Mouse (Mus musculus): Measurements from ENCODE around the gene Wdr34. TPM values are rescaled to one million over a fixed set of nuclear protein-coding genes. Genes with fewer than 3 reads are reported as not detected.
A peak's percentile ranks its signal among the peaks of the same experiment; 100 is the strongest.
"Not testable (repeated sequence)": the region's sequence is repeated elsewhere in the genome, so short reads cannot be mapped to it uniquely, and the experiment has no call there.

Wdr34 gene
- polyA plus RNA-seq, 1 experiment from 2014 or later: 85.9 TPM

DNA sequence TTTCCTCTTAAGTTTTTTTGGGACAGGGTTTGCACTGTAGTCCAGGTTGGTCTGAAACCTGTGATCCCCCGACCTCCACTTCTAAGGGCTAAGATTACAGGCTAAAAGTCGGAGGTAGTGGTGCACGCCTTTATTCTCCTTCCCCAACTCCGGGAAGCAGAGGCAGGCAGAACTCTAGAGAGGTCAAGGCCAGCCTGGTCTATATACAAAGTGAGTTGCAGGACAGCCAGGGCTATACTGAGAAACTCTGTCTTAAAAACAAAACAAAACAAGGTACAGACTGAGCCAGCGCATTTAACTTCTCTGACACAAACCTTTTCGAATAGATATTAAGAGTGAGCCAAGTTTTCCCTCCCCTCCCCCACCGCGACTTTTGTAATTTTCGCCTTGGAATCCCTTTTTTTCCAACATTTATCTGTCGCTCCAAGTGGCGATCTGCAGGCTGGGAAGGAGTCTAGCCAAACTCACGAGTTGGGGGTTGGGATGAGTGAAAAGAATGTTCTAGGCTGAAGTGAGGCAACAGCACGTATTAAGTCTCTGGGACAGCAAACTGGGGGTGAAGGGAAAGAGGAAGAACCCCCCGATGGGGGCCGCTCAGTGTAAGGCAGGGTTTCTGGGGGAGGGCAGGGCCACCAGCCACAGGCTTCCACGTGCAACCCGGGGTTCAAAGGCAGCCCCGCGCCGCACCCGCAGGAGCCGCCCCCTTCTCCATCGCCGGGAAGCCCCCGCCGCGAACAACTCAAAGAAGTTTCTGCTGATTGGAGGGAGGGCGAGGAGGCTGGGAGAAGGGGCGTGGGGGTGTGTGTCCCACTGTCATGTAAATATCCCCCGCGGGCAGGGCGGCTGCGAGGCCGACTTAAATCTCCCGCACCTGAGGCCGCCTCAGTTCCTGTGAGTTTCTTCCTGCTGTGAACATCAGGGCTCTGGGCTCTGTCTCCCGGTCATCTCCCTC is 12.8 kb upstream of the Wdr34 start:
- peak overlapping the region; percentile 41 for H3K4me3 ChIP-seq (ENCODE audit: low read depth, low read length)
- no peaks in the 10 kb centered on the region for H3K36me3 ChIP-seq (ENCODE audit: control insufficient read depth, insufficient read depth, low read length)
- H3K27me3 ChIP-seq (ENCODE audit: control insufficient read depth, insufficient read depth, low read depth, low read length): peaks cover 3% of the 10 kb centered on the region; the same call in 1 of the 2 replicates
- peaks cover 20% of the 10 kb centered on the region for H3K4me1 ChIP-seq (ENCODE audit: control insufficient read depth, insufficient read depth, low read length)
- H3K9ac ChIP-seq (ENCODE audit: low read depth, low read length): peak overlapping the region; percentile 52
- peak overlapping the region; percentile 97 for H3K4me2 ChIP-seq (ENCODE audit: low read length)
- WGBS: 8% methylated on average over 37 of the region's 37 CpGs
- H3K27ac ChIP-seq (ENCODE audit: low read length): peak overlapping the region; percentile 73; the same call in 1 of the 2 replicates
- H3K9me3 ChIP-seq (replicated peaks; ENCODE audit: control insufficient read depth, low read length, poor library complexity, severe bottlenecking): no peaks in the 10 kb centered on the region
- no peak for ATAC-seq

DNA sequence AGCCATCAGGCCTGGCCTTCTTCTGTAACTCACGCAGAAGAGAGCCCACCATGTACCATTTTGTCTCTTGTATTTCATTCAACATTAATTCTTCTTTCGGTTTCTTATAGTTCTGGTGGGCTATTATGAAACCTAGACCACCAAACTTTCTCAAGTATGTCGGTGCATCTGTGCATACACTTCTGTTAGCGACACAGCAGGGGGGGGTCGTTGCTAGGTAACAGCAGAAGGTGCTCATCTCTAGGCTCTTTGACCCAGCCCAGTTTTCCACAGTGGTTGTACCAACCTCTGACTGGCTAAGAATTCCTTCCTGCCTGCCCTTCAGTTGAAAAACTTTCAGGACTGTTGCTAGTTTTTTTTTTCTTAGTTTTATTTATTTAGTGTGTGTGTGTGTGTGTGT is 9.7 kb upstream of the Wdr34 start:
- Histone ChIP-seq H3K9ac (ENCODE audit: low read depth, low read length) (no peak overlapping the region), H3K27ac (ENCODE audit: low read length) (no peak overlapping the region), H3K27me3 (ENCODE audit: control insufficient read depth, insufficient read depth, low read depth, low read length) (peaks cover 5% of the 10 kb centered on the region; the same call in 1 of the 2 replicates), H3K4me2 (ENCODE audit: low read length) (no peak overlapping the region), H3K9me3 (replicated peaks; ENCODE audit: control insufficient read depth, low read length, poor library complexity, severe bottlenecking) (no peaks in the 10 kb centered on the region), H3K36me3 (ENCODE audit: control insufficient read depth, insufficient read depth, low read length) (no peaks in the 10 kb centered on the region), H3K4me3 (ENCODE audit: low read depth, low read length) (no peak overlapping the region), H3K4me1 (ENCODE audit: control insufficient read depth, insufficient read depth, low read length) (peaks cover 16% of the 10 kb centered on the region)
- ATAC-seq: no peak
- 26% methylated on average over 5 of the region's 5 CpGs for WGBS

DNA sequence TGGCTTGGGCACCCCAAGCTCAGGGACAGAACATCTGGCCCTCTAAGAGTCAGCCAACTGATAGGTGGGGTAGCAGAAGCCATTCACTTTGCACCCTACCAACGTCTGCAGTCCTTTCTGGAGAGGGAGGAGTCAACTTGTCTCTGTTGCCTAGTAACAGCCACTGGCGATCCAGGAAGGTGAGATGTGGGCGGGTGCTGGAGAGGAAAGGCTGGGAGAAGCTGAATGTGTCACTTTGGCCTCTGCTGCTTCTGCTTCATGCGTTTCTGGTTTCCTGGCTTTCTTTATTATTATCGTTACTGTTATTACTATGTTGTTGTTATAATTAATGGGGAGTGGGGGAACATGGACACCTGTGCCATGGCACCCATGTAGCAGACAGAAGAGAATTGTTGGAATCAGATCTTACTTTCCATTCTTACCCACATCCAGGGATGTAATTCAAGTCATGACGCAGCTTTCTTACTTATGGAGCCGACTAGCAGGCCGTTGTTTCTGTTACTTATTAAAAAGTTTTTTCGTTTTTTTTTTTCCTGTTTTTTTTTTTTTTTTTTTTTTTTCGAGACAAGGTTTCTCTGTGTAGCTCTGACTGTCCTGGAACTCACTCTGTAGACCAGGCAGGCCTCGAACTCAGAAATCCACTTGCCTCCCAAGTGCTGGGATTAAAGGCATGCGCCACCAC is 8.7 kb upstream of the Wdr34 start, which contains the start of gene Set:
TSS of gene Set (plus strand) at position 156 of the 682 bp plus-strand sequence.
- ATAC-seq: 0 out of 2 replicates have a peak, but pooled peaks have one; percentile 45
- WGBS: 44% methylated on average over 12 of the region's 12 CpGs
- H3K27ac ChIP-seq (ENCODE audit: low read length): no peak within 1 kb of the TSS
- H3K27me3 ChIP-seq (ENCODE audit: control insufficient read depth, insufficient read depth, low read depth, low read length): peaks cover 5% of the 10 kb centered on the region; the same call in 1 of the 2 replicates
- no peak within 1 kb of the TSS for H3K4me2 ChIP-seq (ENCODE audit: low read length)
- H3K9me3 ChIP-seq (replicated peaks; ENCODE audit: control insufficient read depth, low read length, poor library complexity, severe bottlenecking): no peaks in the 10 kb centered on the region
- H3K9ac ChIP-seq (ENCODE audit: low read depth, low read length): no peak within 1 kb of the TSS
- H3K4me3 ChIP-seq (ENCODE audit: low read depth, low read length): no peak within 1 kb of the TSS
- no peaks in the 10 kb centered on the region for H3K36me3 ChIP-seq (ENCODE audit: control insufficient read depth, insufficient read depth, low read length)
- H3K4me1 ChIP-seq (ENCODE audit: control insufficient read depth, insufficient read depth, low read length): peaks cover 8% of the 10 kb centered on the region

DNA sequence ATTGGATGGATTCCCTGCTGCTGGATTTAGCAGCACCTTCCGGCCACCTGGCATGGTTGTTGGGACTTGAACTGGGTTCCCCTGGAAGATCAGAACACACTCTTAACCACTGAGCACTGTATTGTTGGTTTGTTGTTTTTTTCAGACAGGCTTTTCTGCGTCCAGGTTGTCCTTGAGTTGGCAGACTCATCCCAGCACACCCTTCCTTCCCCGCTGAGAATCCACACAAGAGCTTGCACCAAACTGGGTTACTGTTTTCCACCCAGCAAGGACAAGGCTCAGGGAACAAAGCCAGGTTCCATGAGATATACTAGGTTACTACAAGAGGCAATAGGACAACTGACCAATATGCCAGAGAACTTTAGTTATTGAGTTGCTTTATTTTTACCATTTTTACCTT is 8.1 kb upstream of the Wdr34 start:
- Histone ChIP-seq H3K27ac (ENCODE audit: low read length) (no peak overlapping the region), H3K4me1 (ENCODE audit: control insufficient read depth, insufficient read depth, low read length) (peaks cover 5% of the 10 kb centered on the region), H3K9ac (ENCODE audit: low read depth, low read length) (no peak overlapping the region), H3K4me3 (ENCODE audit: low read depth, low read length) (no peak overlapping the region), H3K36me3 (ENCODE audit: control insufficient read depth, insufficient read depth, low read length) (no peaks in the 10 kb centered on the region), H3K27me3 (ENCODE audit: control insufficient read depth, insufficient read depth, low read depth, low read length) (peaks cover 5% of the 10 kb centered on the region; the same call in 1 of the 2 replicates), H3K9me3 (replicated peaks; ENCODE audit: control insufficient read depth, low read length, poor library complexity, severe bottlenecking) (no peaks in the 10 kb centered on the region), H3K4me2 (ENCODE audit: low read length) (no peak overlapping the region)
- WGBS: 84% methylated on average over 3 of the region's 3 CpGs
- ATAC-seq: no peak

DNA sequence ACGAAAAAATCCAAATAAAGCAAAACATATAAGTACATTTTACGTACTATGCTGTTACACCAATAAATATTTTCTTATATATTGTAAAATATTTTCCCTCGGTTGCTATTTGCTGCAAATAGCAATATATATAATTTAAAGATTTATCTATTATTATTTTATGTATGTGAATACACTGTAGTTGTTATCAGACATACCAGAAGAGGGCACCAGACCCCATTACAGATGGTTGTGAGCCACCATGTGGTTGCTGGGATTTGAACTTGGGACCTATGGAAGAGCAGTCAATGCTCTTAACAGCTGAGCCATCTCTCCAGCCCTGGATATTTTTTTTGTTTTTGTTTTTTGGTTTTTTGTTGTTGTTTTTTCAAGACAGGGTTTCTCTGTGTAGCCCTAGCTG is 6.6 kb upstream of the Wdr34 start:
- H3K9me3 ChIP-seq (replicated peaks; ENCODE audit: control insufficient read depth, low read length, poor library complexity, severe bottlenecking); H3K4me3 ChIP-seq (ENCODE audit: low read depth, low read length); H3K27ac ChIP-seq (ENCODE audit: low read length); H3K27me3 ChIP-seq (ENCODE audit: control insufficient read depth, insufficient read depth, low read depth, low read length); H3K9ac ChIP-seq (ENCODE audit: low read depth, low read length); H3K4me1 ChIP-seq (ENCODE audit: control insufficient read depth, insufficient read depth, low read length); ATAC-seq; H3K36me3 ChIP-seq (ENCODE audit: control insufficient read depth, insufficient read depth, low read length); H3K4me2 ChIP-seq (ENCODE audit: low read length): not testable (repeated sequence)
- 96% methylated on average over 3 of the region's 3 CpGs for WGBS

DNA sequence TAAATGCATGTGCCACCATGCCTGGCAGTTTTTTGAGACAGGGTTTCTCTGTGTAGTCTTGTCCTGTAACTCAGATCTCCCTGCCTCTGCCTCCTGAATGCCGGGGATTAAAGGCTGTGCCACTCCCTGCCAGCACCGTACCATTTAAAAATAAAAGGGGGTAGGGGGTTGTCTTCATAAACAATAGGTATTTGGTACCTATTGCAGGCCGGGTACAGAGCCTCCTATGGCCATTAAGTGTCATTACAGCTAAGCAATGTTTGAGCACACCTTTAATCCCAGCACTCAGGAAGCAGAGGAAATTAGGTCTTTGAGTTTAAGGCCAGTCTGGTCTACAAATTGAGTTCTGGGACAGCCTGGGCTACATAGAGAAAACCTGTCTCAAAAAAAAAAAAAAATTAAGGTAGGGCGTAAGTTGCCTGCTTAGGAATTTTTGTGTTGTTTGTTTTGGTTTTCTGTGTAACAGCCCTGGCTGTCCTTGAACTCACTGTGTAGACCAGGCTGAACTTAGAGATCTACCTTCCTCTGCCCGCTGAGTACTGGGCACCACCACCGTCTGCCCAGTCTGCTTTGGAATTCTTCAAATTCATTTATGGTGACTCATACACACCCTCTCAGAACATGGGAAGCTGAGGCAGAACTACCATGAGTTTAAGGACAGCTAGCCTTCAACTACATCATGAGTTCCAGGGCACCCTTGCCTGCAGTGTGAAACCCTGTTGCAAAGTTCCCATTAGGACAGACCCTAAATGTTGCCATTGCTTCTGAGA is 3.5 kb upstream of the Wdr34 start:
- H3K36me3 ChIP-seq (ENCODE audit: control insufficient read depth, insufficient read depth, low read length): no peaks in the 10 kb centered on the region
- H3K9me3 ChIP-seq (replicated peaks; ENCODE audit: control insufficient read depth, low read length, poor library complexity, severe bottlenecking): no peaks in the 10 kb centered on the region
- no peak for ATAC-seq
- H3K27me3 ChIP-seq (ENCODE audit: control insufficient read depth, insufficient read depth, low read depth, low read length): 0 out of 2 replicates have a peak, but pooled peaks cover 2% of the 10 kb centered on the region
- no peak overlapping the region for H3K4me2 ChIP-seq (ENCODE audit: low read length)
- no peak overlapping the region for H3K27ac ChIP-seq (ENCODE audit: low read length)
- no peak overlapping the region for H3K9ac ChIP-seq (ENCODE audit: low read depth, low read length)
- H3K4me3 ChIP-seq (ENCODE audit: low read depth, low read length): no peak overlapping the region
- 44% methylated on average over 6 of the region's 6 CpGs for WGBS
- H3K4me1 ChIP-seq (ENCODE audit: control insufficient read depth, insufficient read depth, low read length): peaks cover 10% of the 10 kb centered on the region

DNA sequence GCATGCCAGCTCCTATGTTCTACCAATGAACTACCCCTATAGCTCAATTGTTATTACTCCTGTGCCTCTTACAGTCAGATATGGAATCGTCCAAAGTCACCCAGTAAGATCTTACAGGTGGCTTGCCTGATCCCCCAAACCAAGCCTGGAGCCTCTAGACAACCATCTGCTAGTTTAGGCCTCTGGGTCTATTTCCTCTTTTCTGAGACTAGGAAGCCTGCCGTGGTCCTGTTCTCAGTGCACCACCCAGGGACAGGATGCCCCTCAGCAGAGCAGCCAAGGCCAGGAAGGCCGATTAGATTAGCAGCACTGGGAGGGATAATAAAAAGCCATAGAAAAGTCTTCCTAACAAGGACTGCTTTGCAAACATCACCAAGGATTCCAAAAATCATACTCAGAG is 1.1 kb upstream of the Wdr34 start:
- H3K4me3 ChIP-seq (ENCODE audit: low read depth, low read length): no peak overlapping the region
- 0 out of 2 replicates have a peak, but pooled peaks cover 2% of the 10 kb centered on the region for H3K27me3 ChIP-seq (ENCODE audit: control insufficient read depth, insufficient read depth, low read depth, low read length)
- ATAC-seq: no peak
- no peaks in the 10 kb centered on the region for H3K36me3 ChIP-seq (ENCODE audit: control insufficient read depth, insufficient read depth, low read length)
- H3K27ac ChIP-seq (ENCODE audit: low read length): no peak overlapping the region; the same call in 1 of the 2 replicates
- H3K9me3 ChIP-seq (replicated peaks; ENCODE audit: control insufficient read depth, low read length, poor library complexity, severe bottlenecking): no peaks in the 10 kb centered on the region
- H3K4me1 ChIP-seq (ENCODE audit: control insufficient read depth, insufficient read depth, low read length): peaks cover 13% of the 10 kb centered on the region
- H3K4me2 ChIP-seq (ENCODE audit: low read length): no peak overlapping the region
- WGBS: 89% methylated on average over 3 of the region's 3 CpGs
- no peak overlapping the region for H3K9ac ChIP-seq (ENCODE audit: low read depth, low read length)

DNA sequence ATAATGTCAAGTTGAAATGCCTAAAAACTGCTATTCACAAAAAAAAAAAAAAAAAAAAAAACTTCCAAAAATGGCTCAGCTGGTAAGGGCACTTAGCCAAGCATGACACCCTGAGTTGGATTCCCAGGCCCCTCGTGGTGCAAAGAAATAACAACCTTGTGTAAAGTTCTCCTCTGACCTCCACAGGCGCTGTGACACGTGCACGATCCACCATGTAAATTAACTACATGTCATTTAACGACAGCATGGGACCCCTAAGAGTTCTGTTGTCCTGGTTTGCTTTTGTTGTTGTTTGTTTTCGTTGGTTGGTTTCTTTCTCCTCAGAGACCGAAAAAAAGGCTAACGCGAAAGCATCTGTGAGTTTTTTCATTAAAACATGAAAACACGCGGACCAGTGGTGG is 580 bp downstream of the Wdr34 start:
- no peaks in the 10 kb centered on the region for H3K27me3 ChIP-seq (ENCODE audit: control insufficient read depth, insufficient read depth, low read depth, low read length)
- 58% methylated on average over 11 of the region's 11 CpGs for WGBS
- H3K4me3 ChIP-seq (ENCODE audit: low read depth, low read length): peak overlapping the region; percentile 70
- no peak for ATAC-seq
- H3K9me3 ChIP-seq (replicated peaks; ENCODE audit: control insufficient read depth, low read length, poor library complexity, severe bottlenecking): no peaks in the 10 kb centered on the region
- H3K9ac ChIP-seq (ENCODE audit: low read depth, low read length): peak overlapping the region; percentile 75
- H3K36me3 ChIP-seq (ENCODE audit: control insufficient read depth, insufficient read depth, low read length): no peaks in the 10 kb centered on the region
- peaks cover 13% of the 10 kb centered on the region for H3K4me1 ChIP-seq (ENCODE audit: control insufficient read depth, insufficient read depth, low read length)
- H3K27ac ChIP-seq (ENCODE audit: low read length): peak overlapping the region; percentile 98
- peak overlapping the region; percentile 62 for H3K4me2 ChIP-seq (ENCODE audit: low read length)
